Mouse (Mus musculus): ENCODE results near the gene Ifnl2. TPM values are rescaled to one million over a fixed set of nuclear protein-coding genes. Genes with fewer than 3 reads are reported as not detected.
"Not testable (repeated sequence)": the region's sequence is repeated elsewhere in the genome, so short reads cannot be mapped to it uniquely, and the experiment has no call there.

Ifnl2 gene
- polyA plus RNA-seq, 1 experiment from 2014 or later, result not detected

- no peaks in the 10 kb centered on the region for H3K27me3 ChIP-seq (ENCODE audit: control insufficient read depth, insufficient read depth, low read length)
- DNase-seq (ENCODE audit: low spot score, missing footprints), result no peak
- no peak overlapping the region for H3K9ac ChIP-seq (ENCODE audit: low read length)
- no peak overlapping the region for H3K4me2 ChIP-seq
- no peaks in the 10 kb centered on the region for H3K9me3 ChIP-seq (ENCODE audit: control insufficient read depth, low read length)
- 80% methylated on average over 8 of the region's 8 CpGs for WGBS
- H3K27ac ChIP-seq (ENCODE audit: low read depth, low read length), result no peak overlapping the region
- H3K4me3 ChIP-seq (ENCODE audit: low read depth, low read length), result no peak overlapping the region
- H3K36me3 ChIP-seq (ENCODE audit: control insufficient read depth, insufficient read depth, low read length), result no peaks in the 10 kb centered on the region
- no peak for ATAC-seq (ENCODE audit: low FRiP score)
- no peaks in the 10 kb centered on the region for H3K4me1 ChIP-seq (ENCODE audit: control insufficient read depth, insufficient read depth, low read length)
These were observed 1.2 kb upstream of the Ifnl2 start for GRCm38 (mm10) chr7:28511441-28511840.

DNA sequence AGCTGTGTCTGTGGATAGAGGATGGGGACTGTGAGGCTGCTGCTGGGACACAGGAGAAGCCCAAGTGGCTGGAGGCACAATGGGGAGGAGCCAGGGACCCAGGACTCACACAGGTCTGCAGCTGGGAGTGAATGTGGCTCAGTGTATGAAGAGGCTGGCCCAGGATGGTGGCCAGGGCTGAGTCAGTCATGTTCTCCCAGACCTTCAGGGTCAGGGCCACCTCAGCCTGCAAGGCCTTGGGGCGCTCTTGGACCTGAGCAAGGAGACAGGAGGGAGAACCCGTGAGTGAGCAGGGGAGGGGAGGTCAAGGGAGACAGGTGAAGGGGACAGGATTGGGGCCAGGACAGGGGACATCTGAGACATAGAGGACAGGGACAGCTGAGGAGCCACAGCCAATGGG, 1.1 kb downstream of the Ifnl2 start:
- not testable (repeated sequence) for DNase-seq (ENCODE audit: low spot score, missing footprints); H3K4me3 ChIP-seq (ENCODE audit: low read depth, low read length); ATAC-seq (ENCODE audit: low FRiP score); H3K27me3 ChIP-seq (ENCODE audit: control insufficient read depth, insufficient read depth, low read length); H3K27ac ChIP-seq (ENCODE audit: low read depth, low read length); H3K4me1 ChIP-seq (ENCODE audit: control insufficient read depth, insufficient read depth, low read length); H3K9ac ChIP-seq (ENCODE audit: low read length); H3K36me3 ChIP-seq (ENCODE audit: control insufficient read depth, insufficient read depth, low read length); H3K9me3 ChIP-seq (ENCODE audit: control insufficient read depth, low read length); H3K4me2 ChIP-seq
- 86% methylated on average over 1 of the region's 2 CpGs for WGBS

DNA sequence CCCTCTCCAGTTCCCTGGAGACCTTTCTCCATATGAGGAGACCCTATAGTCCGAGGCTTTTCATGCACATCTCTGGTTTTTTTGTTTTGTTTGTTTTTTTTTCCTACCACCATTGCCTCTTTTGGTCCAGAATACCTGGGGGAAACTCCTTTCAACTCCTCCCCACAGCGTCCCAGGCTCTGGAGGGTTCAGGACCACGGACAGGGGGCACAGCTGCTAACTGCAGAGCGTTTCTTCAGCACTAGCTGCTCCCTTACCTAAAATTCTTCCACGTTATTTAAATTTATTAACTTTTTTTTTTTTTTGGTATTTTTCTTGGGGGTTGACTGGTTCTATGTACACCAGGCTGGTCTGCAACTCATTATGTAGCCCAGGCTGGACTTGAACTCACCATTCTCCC, 4.7 kb downstream of the Ifnl2 start:
- no peaks in the 10 kb centered on the region; the same call in 1 of the 2 replicates for H3K9me3 ChIP-seq (ENCODE audit: control insufficient read depth, low read length)
- ATAC-seq (ENCODE audit: low FRiP score) (no peak), DNase-seq (ENCODE audit: low spot score, missing footprints) (no peak)
- WGBS, result 6% methylated on average over 5 of the region's 5 CpGs
- H3K9ac ChIP-seq (ENCODE audit: low read length), result no peak overlapping the region
- no peaks in the 10 kb centered on the region for H3K27me3 ChIP-seq (ENCODE audit: control insufficient read depth, insufficient read depth, low read length)
- H3K4me1 ChIP-seq (ENCODE audit: control insufficient read depth, insufficient read depth, low read length), result no peaks in the 10 kb centered on the region
- no peak overlapping the region for H3K4me2 ChIP-seq
- H3K4me3 ChIP-seq (ENCODE audit: low read depth, low read length), result no peak overlapping the region
- no peaks in the 10 kb centered on the region for H3K36me3 ChIP-seq (ENCODE audit: control insufficient read depth, insufficient read depth, low read length)
- H3K27ac ChIP-seq (ENCODE audit: low read depth, low read length), result no peak overlapping the region

DNA sequence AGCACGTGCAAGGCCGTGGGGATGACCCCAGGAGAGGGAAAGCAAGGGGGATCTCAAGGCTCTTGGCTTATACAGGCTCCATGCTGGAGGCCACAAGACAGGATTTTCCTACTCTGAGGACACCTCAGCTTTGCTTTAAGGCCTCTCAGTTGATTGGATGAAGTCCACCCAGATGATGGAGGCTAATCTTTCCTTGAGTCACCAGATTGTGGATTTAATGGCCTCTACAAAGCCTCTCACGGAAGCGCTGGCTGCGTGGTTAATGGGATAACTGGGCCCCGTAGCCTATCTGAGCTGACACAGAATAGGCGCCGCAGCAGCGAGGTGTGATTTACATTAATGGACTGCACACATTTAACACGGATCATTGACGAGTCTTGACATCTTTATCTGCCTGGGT, 14.8 kb downstream of the Ifnl2 start:
- ATAC-seq (ENCODE audit: low FRiP score), result peak; percentile 69; the same call in 1 of the 2 replicates
- no peaks in the 10 kb centered on the region for H3K27me3 ChIP-seq (ENCODE audit: control insufficient read depth, insufficient read depth, low read length)
- H3K27ac ChIP-seq (ENCODE audit: low read depth, low read length), result no peak overlapping the region
- H3K36me3 ChIP-seq (ENCODE audit: control insufficient read depth, insufficient read depth, low read length), result no peaks in the 10 kb centered on the region
- no peaks in the 10 kb centered on the region for H3K9me3 ChIP-seq (ENCODE audit: control insufficient read depth, low read length)
- H3K4me1 ChIP-seq (ENCODE audit: control insufficient read depth, insufficient read depth, low read length), result no peaks in the 10 kb centered on the region
- H3K4me3 ChIP-seq (ENCODE audit: low read depth, low read length), result no peak overlapping the region
- 46% methylated on average over 11 of the region's 11 CpGs for WGBS
- no peak overlapping the region for H3K9ac ChIP-seq (ENCODE audit: low read length)
- peak; percentile 88 for DNase-seq (ENCODE audit: low spot score, missing footprints)
- no peak overlapping the region for H3K4me2 ChIP-seq

DNA sequence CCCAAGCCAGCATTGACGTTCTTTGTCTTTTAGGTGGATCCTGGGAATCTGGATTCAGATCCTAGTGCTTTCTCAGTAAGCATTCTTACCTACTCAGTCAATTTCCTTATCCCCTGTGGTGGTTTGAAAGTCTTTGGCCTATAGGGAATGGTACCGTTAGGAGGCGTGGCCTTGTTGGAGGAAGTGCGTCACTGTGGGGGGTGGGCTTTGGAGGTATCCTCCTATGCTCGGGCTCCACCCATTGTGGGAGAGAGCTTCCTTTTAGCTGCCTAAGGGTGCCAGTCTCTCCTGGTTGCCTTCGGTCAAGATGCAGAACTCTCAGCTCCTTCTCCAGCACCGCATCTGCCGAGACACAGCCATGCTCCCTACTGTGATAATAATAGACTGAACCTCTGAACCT, 17.9 kb downstream of the Ifnl2 start:
- no peaks in the 10 kb centered on the region for H3K4me1 ChIP-seq (ENCODE audit: control insufficient read depth, insufficient read depth, low read length)
- H3K36me3 ChIP-seq (ENCODE audit: control insufficient read depth, insufficient read depth, low read length), result no peaks in the 10 kb centered on the region
- H3K9me3 ChIP-seq (ENCODE audit: control insufficient read depth, low read length), result no peaks in the 10 kb centered on the region
- ATAC-seq (ENCODE audit: low FRiP score), result no peak
- WGBS, result 90% methylated on average over 8 of the region's 8 CpGs
- H3K4me2 ChIP-seq, result no peak overlapping the region
- H3K27me3 ChIP-seq (ENCODE audit: control insufficient read depth, insufficient read depth, low read length), result peaks cover 4% of the 10 kb centered on the region; the same call in 1 of the 2 replicates
- no peak overlapping the region for H3K27ac ChIP-seq (ENCODE audit: low read depth, low read length)
- no peak overlapping the region for H3K9ac ChIP-seq (ENCODE audit: low read length)
- no peak overlapping the region for H3K4me3 ChIP-seq (ENCODE audit: low read depth, low read length)
- no peak for DNase-seq (ENCODE audit: low spot score, missing footprints)

- DNase-seq (ENCODE audit: low spot score, missing footprints) (no peak), ATAC-seq (ENCODE audit: low FRiP score) (no peak)
- H3K27ac ChIP-seq (ENCODE audit: low read depth, low read length), result no peak overlapping the region
- no peaks in the 10 kb centered on the region for H3K36me3 ChIP-seq (ENCODE audit: control insufficient read depth, insufficient read depth, low read length)
- H3K27me3 ChIP-seq (ENCODE audit: control insufficient read depth, insufficient read depth, low read length), result peaks cover 4% of the 10 kb centered on the region; the same call in 1 of the 2 replicates
- H3K4me1 ChIP-seq (ENCODE audit: control insufficient read depth, insufficient read depth, low read length), result no peaks in the 10 kb centered on the region
- no peak overlapping the region for H3K4me2 ChIP-seq
- H3K9me3 ChIP-seq (ENCODE audit: control insufficient read depth, low read length), result no peaks in the 10 kb centered on the region
- 32% methylated on average over 14 of the region's 14 CpGs for WGBS
- H3K9ac ChIP-seq (ENCODE audit: low read length), result no peak overlapping the region
- H3K4me3 ChIP-seq (ENCODE audit: low read depth, low read length), result no peak overlapping the region
These were observed 19.4 kb downstream of the Ifnl2 start for GRCm38 (mm10) chr7:28490903-28491302.

DNA sequence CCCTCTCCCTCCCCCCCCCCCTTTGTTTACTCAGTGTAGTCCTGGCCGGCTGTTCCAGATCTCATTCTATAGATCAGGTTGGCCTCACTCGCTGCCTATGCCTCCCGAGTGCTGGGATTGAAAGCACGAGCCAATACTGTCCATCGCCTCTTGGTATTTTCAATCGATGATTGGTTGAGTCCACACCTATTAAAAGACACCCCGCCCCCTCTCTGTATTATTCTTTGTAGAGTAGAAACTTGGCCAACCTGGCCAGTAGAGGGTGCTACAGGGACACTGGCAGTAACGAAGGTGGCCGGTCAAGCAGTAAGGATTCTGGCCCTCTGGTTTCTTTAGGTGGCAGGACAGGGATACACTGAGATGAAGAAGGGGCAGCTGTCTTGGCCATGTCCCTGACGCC, 19.8 kb downstream of the Ifnl2 start:
- 4% methylated on average over 10 of the region's 10 CpGs for WGBS
- no peak overlapping the region for H3K4me3 ChIP-seq (ENCODE audit: low read depth, low read length)
- H3K9ac ChIP-seq (ENCODE audit: low read length), result no peak overlapping the region

GRCm38 (mm10) chr7:28488030-28488491, 22.2 kb downstream of the Ifnl2 start:
- Histone ChIP-seq H3K4me3 (ENCODE audit: low read depth, low read length) (no peak overlapping the region), H3K9ac (ENCODE audit: low read length) (no peak overlapping the region)

More for the DNA sequence above, 19.8 kb downstream of the Ifnl2 start:
- ATAC-seq (ENCODE audit: low FRiP score), result peak; percentile 44; the same call in 1 of the 2 replicates
- no peaks in the 10 kb centered on the region for H3K36me3 ChIP-seq (ENCODE audit: control insufficient read depth, insufficient read depth, low read length)
- no peak for DNase-seq (ENCODE audit: low spot score, missing footprints)
- H3K27ac ChIP-seq (ENCODE audit: low read depth, low read length), result no peak overlapping the region
- no peaks in the 10 kb centered on the region for H3K9me3 ChIP-seq (ENCODE audit: control insufficient read depth, low read length)
- no peaks in the 10 kb centered on the region for H3K4me1 ChIP-seq (ENCODE audit: control insufficient read depth, insufficient read depth, low read length)
- H3K27me3 ChIP-seq (ENCODE audit: control insufficient read depth, insufficient read depth, low read length), result peaks cover 4% of the 10 kb centered on the region; the same call in 1 of the 2 replicates
- H3K4me2 ChIP-seq, result no peak overlapping the region

GRCm38 (mm10) chr7:28484192-28484591, 26.1 kb downstream of the Ifnl2 start:
- no peaks in the 10 kb centered on the region for H3K4me1 ChIP-seq (ENCODE audit: control insufficient read depth, insufficient read depth, low read length)
- WGBS, result 43% methylated on average over 4 of the region's 4 CpGs
- DNase-seq (ENCODE audit: low spot score, missing footprints) (no peak), ATAC-seq (ENCODE audit: low FRiP score) (no peak)
- H3K4me2 ChIP-seq, result no peak overlapping the region
- H3K36me3 ChIP-seq (ENCODE audit: control insufficient read depth, insufficient read depth, low read length), result no peaks in the 10 kb centered on the region
- no peak overlapping the region for H3K9ac ChIP-seq (ENCODE audit: low read length)
- peaks cover 4% of the 10 kb centered on the region; the same call in 1 of the 2 replicates for H3K27me3 ChIP-seq (ENCODE audit: control insufficient read depth, insufficient read depth, low read length)
- H3K27ac ChIP-seq (ENCODE audit: low read depth, low read length), result no peak overlapping the region
- H3K9me3 ChIP-seq (ENCODE audit: control insufficient read depth, low read length), result no peaks in the 10 kb centered on the region
- no peak overlapping the region for H3K4me3 ChIP-seq (ENCODE audit: low read depth, low read length)

More at GRCm38 (mm10) chr7:28488030-28488491, 22.2 kb downstream of the Ifnl2 start:
- no peak overlapping the region for H3K4me2 ChIP-seq
- DNase-seq (ENCODE audit: low spot score, missing footprints) (no peak), ATAC-seq (ENCODE audit: low FRiP score) (no peak)
- no peaks in the 10 kb centered on the region for H3K4me1 ChIP-seq (ENCODE audit: control insufficient read depth, insufficient read depth, low read length)
- whole genome bisulfite sequencing, result 4% methylated on average over 16 of the region's 16 CpGs
- H3K27ac ChIP-seq (ENCODE audit: low read depth, low read length), result no peak overlapping the region
- H3K9me3 ChIP-seq (ENCODE audit: control insufficient read depth, low read length), result no peaks in the 10 kb centered on the region
- no peaks in the 10 kb centered on the region for H3K36me3 ChIP-seq (ENCODE audit: control insufficient read depth, insufficient read depth, low read length)
- H3K27me3 ChIP-seq (ENCODE audit: control insufficient read depth, insufficient read depth, low read length), result peaks cover 4% of the 10 kb centered on the region; the same call in 1 of the 2 replicates

Measured in midbrain, embryonic 11.5 days (tissue).